Mouse (Mus musculus): Measurements from ENCODE around the gene Syt1. TPM values are rescaled to one million over a fixed set of nuclear protein-coding genes. Genes with fewer than 3 reads are reported as not detected.

Syt1 gene
- polyA plus RNA-seq, 2 experiments, result 0.84 to 1.1 TPM

- no peak for DNase-seq (ENCODE audit: low spot score)
- H3K9ac ChIP-seq (ENCODE audit: low read depth, low read length, severe bottlenecking), result no peak overlapping the region
- H3K36me3 ChIP-seq (ENCODE audit: control insufficient read depth, insufficient read depth, low read length), result no peaks in the 10 kb centered on the region
- ATAC-seq (ENCODE audit: low FRiP score, low read depth), result no peak
- no peak for TF ChIP-seq POLR2A (IDR thresholded peaks at IDR 0.05; ENCODE audit: borderline replicate concordance, extremely low read depth, insufficient read depth, insufficient read length)
- no peak overlapping the region for H3K4me3 ChIP-seq (replicated peaks; ENCODE audit: low read length)
- H3K27me3 ChIP-seq (ENCODE audit: control insufficient read depth, insufficient read depth, low read length), result no peaks in the 10 kb centered on the region
- H3K4me2 ChIP-seq (replicated peaks; ENCODE audit: low read depth, low read length, severe bottlenecking), result no peak overlapping the region
- WGBS, result 79% methylated on average over 14 of the region's 14 CpGs
- H3K9me3 ChIP-seq (ENCODE audit: control insufficient read depth, low read length), result no peaks in the 10 kb centered on the region
- no peak overlapping the region for H3K27ac ChIP-seq (replicated peaks; ENCODE audit: low read depth, low read length)
- H3K4me1 ChIP-seq (ENCODE audit: control insufficient read depth, insufficient read depth, low read length), result no peaks in the 10 kb centered on the region
These were observed 400.6 kb downstream of the Syt1 start for GRCm38 (mm10) chr10:108610057-108610644.

DNA sequence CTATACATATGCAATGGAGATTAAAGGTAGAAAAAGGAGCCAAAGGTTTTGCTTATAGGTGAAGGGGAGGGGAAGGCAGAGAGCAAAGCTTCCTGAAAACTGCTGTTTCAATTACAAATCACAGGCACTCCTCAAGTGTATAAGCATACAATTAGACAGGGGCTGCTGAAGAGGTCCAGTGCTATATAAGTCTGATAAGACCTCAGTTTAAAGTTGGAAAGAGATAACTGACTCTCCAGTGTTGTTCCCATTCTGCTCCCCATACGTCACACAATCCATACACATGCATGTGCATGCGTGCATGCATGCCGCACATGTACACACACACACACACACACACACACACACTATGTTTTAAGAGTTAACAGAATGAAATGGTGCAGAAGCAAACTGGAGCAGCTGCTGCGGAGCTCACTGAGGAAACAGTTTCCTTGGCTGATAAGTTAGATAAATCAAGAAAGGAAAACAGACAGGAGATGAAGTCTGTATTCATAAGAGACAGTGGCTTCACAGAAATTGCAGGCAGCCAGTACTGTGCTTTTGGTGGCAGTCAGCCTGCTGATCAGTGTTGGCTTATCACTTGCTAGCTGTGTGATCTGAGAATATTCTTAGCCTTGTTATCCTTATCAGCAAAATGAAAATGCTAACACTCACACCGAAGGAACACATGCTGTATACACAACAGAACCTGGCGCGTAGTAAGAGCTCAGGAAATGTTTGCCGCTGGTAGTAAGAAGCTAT lies 408.9 kb downstream of the Syt1 start:
- peaks cover 7% of the 10 kb centered on the region for H3K9me3 ChIP-seq (ENCODE audit: control insufficient read depth, low read length)
- no peak for ATAC-seq (ENCODE audit: low FRiP score, low read depth)
- no peaks in the 10 kb centered on the region for H3K27me3 ChIP-seq (ENCODE audit: control insufficient read depth, insufficient read depth, low read length)
- no peak overlapping the region for H3K9ac ChIP-seq (ENCODE audit: low read depth, low read length, severe bottlenecking)
- H3K4me1 ChIP-seq (ENCODE audit: control insufficient read depth, insufficient read depth, low read length), result no peaks in the 10 kb centered on the region
- H3K4me2 ChIP-seq (replicated peaks; ENCODE audit: low read depth, low read length, severe bottlenecking), result no peak overlapping the region
- no peak overlapping the region for H3K4me3 ChIP-seq (replicated peaks; ENCODE audit: low read length)
- 93% methylated on average over 8 of the region's 8 CpGs for WGBS
- no peak for DNase-seq (ENCODE audit: low spot score)
- no peak overlapping the region for H3K27ac ChIP-seq (replicated peaks; ENCODE audit: low read depth, low read length)
- no peaks in the 10 kb centered on the region for H3K36me3 ChIP-seq (ENCODE audit: control insufficient read depth, insufficient read depth, low read length)
- TF ChIP-seq POLR2A (IDR thresholded peaks at IDR 0.05; ENCODE audit: borderline replicate concordance, extremely low read depth, insufficient read depth, insufficient read length), result no peak

DNA sequence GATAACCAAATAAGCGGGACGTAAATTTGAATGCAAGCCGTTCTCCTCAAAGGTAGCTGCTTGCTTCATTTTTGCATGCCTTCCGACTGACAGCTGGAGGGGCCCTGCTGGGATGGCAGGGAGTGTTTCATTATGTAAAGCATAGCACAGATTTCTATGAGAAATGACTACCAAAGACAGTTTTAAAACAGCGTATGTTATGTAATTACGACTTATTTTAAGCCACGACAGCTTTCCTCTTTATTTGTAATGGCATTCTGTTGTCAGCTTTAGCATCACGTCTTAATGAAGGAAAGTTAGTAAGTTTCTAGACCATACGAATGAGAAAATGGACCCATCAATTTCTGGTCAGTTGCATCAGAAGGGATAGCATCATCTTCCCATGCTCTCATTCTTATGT lies 410.1 kb downstream of the Syt1 start:
- Histone ChIP-seq H3K27ac (replicated peaks; ENCODE audit: low read depth, low read length) (no peak overlapping the region), H3K36me3 (ENCODE audit: control insufficient read depth, insufficient read depth, low read length) (no peaks in the 10 kb centered on the region), H3K9me3 (ENCODE audit: control insufficient read depth, low read length) (peaks cover 7% of the 10 kb centered on the region), H3K4me2 (replicated peaks; ENCODE audit: low read depth, low read length, severe bottlenecking) (no peak overlapping the region), H3K4me1 (ENCODE audit: control insufficient read depth, insufficient read depth, low read length) (no peaks in the 10 kb centered on the region), H3K9ac (ENCODE audit: low read depth, low read length, severe bottlenecking) (no peak overlapping the region), H3K27me3 (ENCODE audit: control insufficient read depth, insufficient read depth, low read length) (no peaks in the 10 kb centered on the region), H3K4me3 (replicated peaks; ENCODE audit: low read length) (no peak overlapping the region)
- 76% methylated on average over 9 of the region's 9 CpGs for WGBS
- ATAC-seq (ENCODE audit: low FRiP score, low read depth) (no peak), DNase-seq (ENCODE audit: low spot score) (no peak)
- no peak for TF ChIP-seq POLR2A (IDR thresholded peaks at IDR 0.05; ENCODE audit: borderline replicate concordance, extremely low read depth, insufficient read depth, insufficient read length)

DNA sequence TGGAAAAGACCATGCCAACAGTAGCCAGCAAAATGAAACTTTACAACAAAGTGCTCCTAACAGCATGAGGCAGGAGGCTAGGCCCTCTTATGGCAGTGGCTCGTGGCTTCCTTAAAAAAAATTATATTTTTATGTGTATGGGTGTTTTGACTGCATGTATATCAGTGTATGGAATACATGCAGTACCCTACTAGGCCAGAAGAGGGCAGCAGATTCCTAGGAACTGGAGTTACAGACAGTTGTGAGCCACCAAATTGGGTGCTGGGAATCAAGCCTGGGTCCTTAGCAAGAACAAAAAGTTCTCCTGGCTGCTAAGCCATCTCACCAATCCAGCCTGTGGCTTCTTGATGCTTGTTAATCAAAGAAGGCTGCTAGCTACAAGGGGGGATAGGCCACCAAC lies 413.4 kb downstream of the Syt1 start:
- no peaks in the 10 kb centered on the region for H3K27me3 ChIP-seq (ENCODE audit: control insufficient read depth, insufficient read depth, low read length)

GRCm38 (mm10) chr10:108596162-108596927 lies 414.4 kb downstream of the Syt1 start:
- H3K9me3 ChIP-seq (ENCODE audit: control insufficient read depth, low read length), result peaks cover 7% of the 10 kb centered on the region
- no peak for TF ChIP-seq POLR2A (IDR thresholded peaks at IDR 0.05; ENCODE audit: borderline replicate concordance, extremely low read depth, insufficient read depth, insufficient read length)
- whole genome bisulfite sequencing, result 69% methylated on average over 11 of the region's 11 CpGs
- no peaks in the 10 kb centered on the region for H3K4me1 ChIP-seq (ENCODE audit: control insufficient read depth, insufficient read depth, low read length)
- no peak overlapping the region for H3K4me3 ChIP-seq (replicated peaks; ENCODE audit: low read length)
- H3K9ac ChIP-seq (ENCODE audit: low read depth, low read length, severe bottlenecking), result no peak overlapping the region
- no peak overlapping the region for H3K27ac ChIP-seq (replicated peaks; ENCODE audit: low read depth, low read length)
- no peaks in the 10 kb centered on the region for H3K36me3 ChIP-seq (ENCODE audit: control insufficient read depth, insufficient read depth, low read length)
- no peak overlapping the region for H3K4me2 ChIP-seq (replicated peaks; ENCODE audit: low read depth, low read length, severe bottlenecking)
- DNase-seq (ENCODE audit: low spot score), result no peak
- H3K27me3 ChIP-seq (ENCODE audit: control insufficient read depth, insufficient read depth, low read length), result no peaks in the 10 kb centered on the region
- no peak for ATAC-seq (ENCODE audit: low FRiP score, low read depth)

More for the DNA sequence above, 413.4 kb downstream of the Syt1 start:
- H3K36me3 ChIP-seq (ENCODE audit: control insufficient read depth, insufficient read depth, low read length), result no peaks in the 10 kb centered on the region
- no peak for DNase-seq (ENCODE audit: low spot score)
- H3K4me1 ChIP-seq (ENCODE audit: control insufficient read depth, insufficient read depth, low read length), result no peaks in the 10 kb centered on the region
- no peak for ATAC-seq (ENCODE audit: low FRiP score, low read depth)
- no peak overlapping the region for H3K4me3 ChIP-seq (replicated peaks; ENCODE audit: low read length)
- H3K4me2 ChIP-seq (replicated peaks; ENCODE audit: low read depth, low read length, severe bottlenecking), result no peak overlapping the region
- H3K27ac ChIP-seq (replicated peaks; ENCODE audit: low read depth, low read length), result no peak overlapping the region
- H3K9me3 ChIP-seq (ENCODE audit: control insufficient read depth, low read length), result peaks cover 7% of the 10 kb centered on the region
- WGBS, result 84% methylated on average over 1 of the region's 1 CpGs
- no peak overlapping the region for H3K9ac ChIP-seq (ENCODE audit: low read depth, low read length, severe bottlenecking)
- TF ChIP-seq POLR2A (IDR thresholded peaks at IDR 0.05; ENCODE audit: borderline replicate concordance, extremely low read depth, insufficient read depth, insufficient read length), result no peak
